Mouse (Mus musculus): ENCODE measurements around the gene Lep. TPM values are rescaled to one million over a fixed set of nuclear protein-coding genes. Genes with fewer than 3 reads are reported as not detected.

Lep gene
- polyA plus RNA-seq, 1 experiment, result not detected

DNA sequence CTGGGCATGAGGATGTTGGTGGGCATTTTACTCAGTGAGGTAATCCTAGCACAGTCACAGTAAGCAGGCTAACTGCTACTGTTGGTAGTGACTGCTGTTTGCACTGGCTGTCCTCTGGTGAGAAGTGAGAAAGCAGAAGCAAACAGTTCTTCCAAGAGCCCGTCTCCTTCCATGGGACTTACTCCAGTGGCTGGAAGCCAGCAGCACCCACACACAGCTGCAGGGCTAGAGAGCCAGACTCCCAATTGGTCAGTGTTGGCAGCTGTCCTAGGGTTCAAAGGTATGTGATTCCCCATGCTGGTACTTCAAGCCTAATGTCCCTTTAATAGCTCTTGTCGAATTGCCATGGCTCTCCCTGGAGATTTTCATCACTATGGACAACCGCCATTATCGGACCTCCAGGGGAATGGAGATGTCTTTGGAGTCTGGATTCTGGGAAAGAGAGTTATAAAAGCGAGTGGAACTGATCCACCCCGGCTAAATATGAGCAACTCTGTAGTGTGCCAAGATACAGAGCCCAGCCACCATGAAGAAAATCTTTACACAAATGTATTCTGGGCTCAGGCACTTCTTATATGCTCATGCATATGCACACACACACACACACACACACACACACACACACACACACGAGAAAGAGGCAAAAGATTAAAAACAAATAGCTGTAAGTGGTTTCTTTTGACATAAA, 57.5 kb downstream of the Lep start:
- Histone ChIP-seq H3K27me3 (ENCODE audit: control insufficient read depth, insufficient read depth, low read length) (no peaks in the 10 kb centered on the region), H3K27ac (ENCODE audit: insufficient read depth, low read depth, low read length) (no peak overlapping the region), H3K4me1 (ENCODE audit: control insufficient read depth, insufficient read depth, insufficient read length, low read length) (no peaks in the 10 kb centered on the region), H3K36me3 (ENCODE audit: control insufficient read depth, insufficient read depth, low read length) (no peaks in the 10 kb centered on the region), H3K4me3 (ENCODE audit: low read depth, low read length) (no peak overlapping the region)
- no peak for TF ChIP-seq POLR2A (IDR thresholded peaks at IDR 0.05; ENCODE audit: low read depth, low read length)
- TF ChIP-seq CTCF (IDR thresholded peaks at IDR 0.05; ENCODE audit: extremely low read depth, insufficient read length, insufficient replicate concordance, low read depth, low read length), result no peak
- WGBS, result 49% methylated on average over 7 of the region's 7 CpGs

DNA sequence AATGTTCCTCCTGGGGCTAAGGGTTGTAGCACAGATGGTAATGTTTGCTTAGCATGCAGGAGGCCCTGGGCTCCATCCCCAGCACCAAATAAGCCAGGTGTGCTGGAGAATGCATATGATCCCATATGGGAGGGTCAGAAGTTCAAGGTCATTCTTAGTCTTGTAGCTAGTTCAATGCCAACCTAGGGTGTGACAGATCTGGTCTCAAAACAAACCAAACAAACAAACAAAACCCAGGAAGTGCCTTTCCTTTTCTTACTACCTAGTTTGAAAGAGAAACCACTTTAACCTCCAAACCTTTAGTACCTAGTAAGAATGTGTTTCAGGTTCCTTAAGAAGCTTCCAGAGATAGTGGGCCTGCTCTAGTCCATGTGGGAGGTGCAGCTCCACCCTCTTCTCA, 58.2 kb downstream of the Lep start:
- Histone ChIP-seq H3K4me3 (ENCODE audit: low read depth, low read length) (no peak overlapping the region), H3K27ac (ENCODE audit: insufficient read depth, low read depth, low read length) (no peak overlapping the region), H3K36me3 (ENCODE audit: control insufficient read depth, insufficient read depth, low read length) (no peaks in the 10 kb centered on the region), H3K4me1 (ENCODE audit: control insufficient read depth, insufficient read depth, insufficient read length, low read length) (no peaks in the 10 kb centered on the region), H3K27me3 (ENCODE audit: control insufficient read depth, insufficient read depth, low read length) (no peaks in the 10 kb centered on the region)
- TF ChIP-seq POLR2A (IDR thresholded peaks at IDR 0.05; ENCODE audit: low read depth, low read length) (no peak), CTCF (IDR thresholded peaks at IDR 0.05; ENCODE audit: extremely low read depth, insufficient read length, insufficient replicate concordance, low read depth, low read length) (no peak)

DNA sequence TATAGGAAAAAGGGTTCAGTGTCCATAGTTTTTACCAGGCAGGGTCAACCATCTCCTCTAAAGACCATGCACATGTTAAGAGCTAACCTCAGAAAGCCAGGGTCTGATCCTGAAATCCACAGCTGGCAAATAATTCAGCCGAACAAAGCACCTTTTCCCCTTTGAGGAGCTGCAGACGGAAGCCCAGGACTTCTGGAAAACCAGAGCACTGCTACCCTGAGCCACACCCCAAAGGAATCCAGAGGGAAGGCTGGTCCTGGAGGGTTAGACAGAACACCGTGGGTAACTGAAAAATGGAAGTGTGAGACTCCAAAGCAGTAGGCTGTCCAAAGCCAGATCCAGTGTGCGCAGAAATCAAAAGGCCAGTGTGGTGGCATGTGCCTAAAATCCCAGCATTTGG, 58.9 kb downstream of the Lep start:
- no peaks in the 10 kb centered on the region for H3K27me3 ChIP-seq (ENCODE audit: control insufficient read depth, insufficient read depth, low read length)
- WGBS, result 73% methylated on average over 4 of the region's 4 CpGs
- TF ChIP-seq CTCF (IDR thresholded peaks at IDR 0.05; ENCODE audit: extremely low read depth, insufficient read length, insufficient replicate concordance, low read depth, low read length), result no peak
- no peak for TF ChIP-seq POLR2A (IDR thresholded peaks at IDR 0.05; ENCODE audit: low read depth, low read length)
- no peaks in the 10 kb centered on the region for H3K4me1 ChIP-seq (ENCODE audit: control insufficient read depth, insufficient read depth, insufficient read length, low read length)
- no peak overlapping the region for H3K4me3 ChIP-seq (ENCODE audit: low read depth, low read length)
- no peaks in the 10 kb centered on the region for H3K36me3 ChIP-seq (ENCODE audit: control insufficient read depth, insufficient read depth, low read length)
- H3K27ac ChIP-seq (ENCODE audit: insufficient read depth, low read depth, low read length), result no peak overlapping the region

DNA sequence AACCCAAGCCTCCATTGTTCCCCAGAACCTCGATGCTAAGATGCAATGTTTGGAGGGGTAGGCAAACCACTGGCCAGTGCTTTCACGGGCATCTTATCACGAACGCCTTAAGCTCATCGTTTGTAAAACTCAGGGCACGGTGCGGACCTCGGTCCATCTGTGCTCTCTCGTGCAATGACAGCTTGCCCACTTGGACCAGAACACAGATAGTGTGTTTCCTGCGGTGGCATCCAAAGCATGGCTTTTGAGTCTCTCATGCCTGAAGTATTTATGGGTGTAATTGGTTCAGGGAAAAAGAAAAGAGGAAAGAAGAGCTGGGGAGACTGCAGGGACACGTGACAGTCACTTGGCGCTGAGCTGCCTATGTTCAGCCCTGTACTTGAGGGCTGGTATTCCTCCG, 60.0 kb downstream of the Lep start:
- TF ChIP-seq POLR2A (IDR thresholded peaks at IDR 0.05; ENCODE audit: low read depth, low read length) (no peak), CTCF (IDR thresholded peaks at IDR 0.05; ENCODE audit: extremely low read depth, insufficient read length, insufficient replicate concordance, low read depth, low read length) (no peak)
- peaks cover 6% of the 10 kb centered on the region for H3K36me3 ChIP-seq (ENCODE audit: control insufficient read depth, insufficient read depth, low read length)
- no peaks in the 10 kb centered on the region for H3K27me3 ChIP-seq (ENCODE audit: control insufficient read depth, insufficient read depth, low read length)
- WGBS, result 79% methylated on average over 13 of the region's 13 CpGs
- H3K27ac ChIP-seq (ENCODE audit: insufficient read depth, low read depth, low read length), result no peak overlapping the region
- no peaks in the 10 kb centered on the region for H3K4me1 ChIP-seq (ENCODE audit: control insufficient read depth, insufficient read depth, insufficient read length, low read length)
- no peak overlapping the region for H3K4me3 ChIP-seq (ENCODE audit: low read depth, low read length)

Other genes with a start within 250 kb of the Lep start
- gene Lrrc4, start 228.5 kb upstream of the Lep start, polyA plus RNA-seq (2012; rRNA removed), result 0.11 and 0.44 TPM in 2 replicates
- gene Rbm28, start 104.8 kb downstream of the Lep start, polyA plus RNA-seq (2012; rRNA removed), result 0.90 and 1.2 TPM in 2 replicates
- gene Prrt4, start 119.4 kb downstream of the Lep start, polyA plus RNA-seq (2012; rRNA removed), result 0.17 and 0.22 TPM in 2 replicates
- gene Impdh1, start 156.1 kb downstream of the Lep start, polyA plus RNA-seq (2012; rRNA removed), result 15.0 and 15.6 TPM in 2 replicates
- gene Hilpda, start 212.3 kb downstream of the Lep start, polyA plus RNA-seq (2012; rRNA removed), result 5.5 and 5.8 TPM in 2 replicates
- gene Fam71f2, start 219.4 kb downstream of the Lep start, polyA plus RNA-seq (2012; rRNA removed), result 0.20 and 1.3 TPM in 2 replicates

Measured in small intestine, adult 2 months (tissue).